In genomic region chr13:47193326-47194153, GRCm38 (mm10) we compare ENCODE assay signal across 8 mouse cellular contexts.
A peak's percentile ranks its signal among the peaks of the same experiment; 100 is the strongest.
DNase-seq lines count a peak whose midpoint lies in the region; ATAC-seq lines count a peak whose summit lies in the region.

No protein-coding gene starts in this region.

- peak overlapping the region; percentile 89 for H3K4me2 ChIP-seq in hindbrain, embryonic 13.5 days

- no peaks in the 10 kb centered on the region for H3K36me3 ChIP-seq in hindbrain, embryonic 13.5 days

- WGBS in hindbrain, embryonic 13.5 days, result 6% methylated on average over 32 of the region's 32 CpGs

- no peaks in the 10 kb centered on the region for H3K9me3 ChIP-seq in hindbrain, embryonic 13.5 days

- H3K4me3 ChIP-seq in hindbrain, embryonic 13.5 days, result peak overlapping the region; percentile 55

- no peak for ATAC-seq in hindbrain, embryonic 13.5 days (ENCODE audit: low FRiP score)

- no peak overlapping the region for H3K27ac ChIP-seq in hindbrain, embryonic 13.5 days

- peaks cover 35% of the 10 kb centered on the region for H3K27me3 ChIP-seq in hindbrain, embryonic 13.5 days

- DNase-seq in MEL-GATA-1-ER (ENCODE audit: extremely low read depth, low read depth), result peak; percentile 35
- DNase-seq in cerebellum, adult 9-11 months, result peak; percentile 87
- peak; percentile 43 to 46 for DNase-seq in frontal cortex, postnatal 25 days (ENCODE audit: low spot score in 2 of 2)
- DNase-seq in left cerebral cortex, adult 11 months (ENCODE audit: low spot score), result peak; percentile 62
- DNase-seq in lung, postnatal 14 days, result peak; percentile 79
- peak; percentile 13 for DNase-seq in retina, adult 2 months (ENCODE audit: low read depth, low spot score)
- peak; percentile 74 to 82 for DNase-seq in urinary bladder, adult 18-20 months (ENCODE audit: low spot score in 2 of 2)

- peaks cover 20% of the 10 kb centered on the region for H3K4me1 ChIP-seq in hindbrain, embryonic 13.5 days (replicated peaks)

- peak overlapping the region; percentile 72 for H3K9ac ChIP-seq in hindbrain, embryonic 13.5 days

Comparison
In these comparisons a context has a peak if more than half of its experiments do, and no peak if none do; other contexts are left out.
1. DNase-seq: peak in every context shown above with its lines; median percentile 87 in cerebellum, adult 9-11 months; 79 in lung, postnatal 14 days; 78 in urinary bladder, adult 18-20 months; 62 in left cerebral cortex, adult 11 months; 44 in frontal cortex, postnatal 25 days; 35 in MEL-GATA-1-ER; 13 in retina, adult 2 months.